Mouse (Mus musculus) embryonic fibroblast, embryonic 13.5 days (primary cell): ENCODE measurements at regions not wholly inside any gene's neighbourhood (a gene's known extent, or its start where the extent isn't known, plus 50 kb on each side); places are given as distances from the start of the nearest gene placed in this dataset.

Source experiments
- H3K27ac ChIP-seq: 2 replicates; pipeline ENCODE4 v1.5.1; 2012; ENCODE audit warnings: low read length, control low read depth, inconsistent platforms; ENCODE audit not compliant: insufficient read depth
- H3K4me1 ChIP-seq: 2 replicates; pipeline ENCODE4 v1.6.1; 2011; ENCODE audit warnings: low read length; ENCODE audit not compliant: control insufficient read depth, insufficient read depth
- H3K4me3 ChIP-seq: 2 replicates; pipeline ENCODE4 v1.5.1; 2011; ENCODE audit warnings: mild to moderate bottlenecking, control low read depth, low read length; ENCODE audit not compliant: insufficient read depth
- CTCF ChIP-seq: IDR thresholded peaks from 2 replicates; pipeline ENCODE4 v1.5.1; 2011; ENCODE audit warnings: mild to moderate bottlenecking, control low read depth, low read length, moderate library complexity, borderline replicate concordance; ENCODE audit not compliant: insufficient read depth
- POLR2A ChIP-seq: IDR thresholded peaks from 2 replicates; pipeline ENCODE4 v1.6.1; 2011; ENCODE audit warnings: low read depth, mild to moderate bottlenecking, control low read depth, low read length, moderate library complexity

GRCm38 (mm10) chr17:88327791-88328190 is 112.7 kb upstream of the Foxn2 start:
- Histone ChIP-seq H3K4me1 (peaks cover 3% of the 10 kb centered on the region; the same call in 1 of the 2 replicates), H3K27ac (no peak overlapping the region)
- TF ChIP-seq CTCF (no peak), POLR2A (no peak)

DNA sequence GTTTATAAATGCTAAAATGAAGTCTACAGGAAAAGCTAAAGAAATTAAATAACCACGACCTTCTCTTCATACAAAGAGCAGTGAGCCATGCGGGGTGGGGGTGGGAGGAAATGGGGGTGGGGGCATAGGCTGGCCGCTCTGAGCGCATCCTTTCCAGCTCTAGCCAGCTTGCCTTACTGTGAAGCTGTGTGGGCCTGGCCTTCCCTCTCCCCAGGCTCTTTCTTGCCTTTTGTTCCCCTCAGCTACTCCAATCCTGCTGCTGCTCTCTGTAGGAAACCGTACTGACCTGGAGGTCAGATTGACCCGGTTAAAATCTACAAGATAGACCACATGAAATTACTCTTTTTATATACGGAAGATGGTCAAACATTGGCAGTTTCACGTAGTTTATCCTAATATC is 111.7 kb upstream of the Foxn2 start:
- TF ChIP-seq POLR2A (no peak), CTCF (no peak)
- Histone ChIP-seq H3K4me1 (peaks cover 3% of the 10 kb centered on the region; the same call in 1 of the 2 replicates), H3K4me3 (no peak overlapping the region), H3K27ac (no peak overlapping the region)

More at GRCm38 (mm10) chr17:88327791-88328190, 112.7 kb upstream of the Foxn2 start:
- H3K4me3 ChIP-seq: no peak overlapping the region

DNA sequence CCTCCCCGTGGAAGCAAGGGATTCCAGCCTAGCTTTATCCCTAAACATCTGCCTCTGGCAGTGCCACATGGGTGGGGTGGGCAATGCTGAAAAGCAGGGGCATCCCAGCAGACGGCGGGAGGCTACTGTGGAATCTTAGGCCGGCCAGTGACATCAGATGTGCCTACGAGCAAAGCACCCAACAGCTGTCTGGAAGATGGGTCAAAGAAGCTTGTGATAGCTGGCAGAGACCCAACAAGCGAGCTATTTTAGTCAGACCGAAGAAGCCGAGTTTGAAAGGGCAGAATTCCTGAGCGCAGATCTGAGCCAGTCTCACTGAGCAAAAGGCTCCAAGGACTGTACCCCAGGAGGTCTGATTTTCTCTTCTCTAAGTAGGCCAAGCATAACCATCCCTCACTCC is 110.8 kb upstream of the Foxn2 start:
- Histone ChIP-seq H3K4me3 (no peak overlapping the region), H3K27ac (no peak overlapping the region), H3K4me1 (peaks cover 3% of the 10 kb centered on the region; the same call in 1 of the 2 replicates)
- no peak for TF ChIP-seq CTCF
- TF ChIP-seq POLR2A: no peak

DNA sequence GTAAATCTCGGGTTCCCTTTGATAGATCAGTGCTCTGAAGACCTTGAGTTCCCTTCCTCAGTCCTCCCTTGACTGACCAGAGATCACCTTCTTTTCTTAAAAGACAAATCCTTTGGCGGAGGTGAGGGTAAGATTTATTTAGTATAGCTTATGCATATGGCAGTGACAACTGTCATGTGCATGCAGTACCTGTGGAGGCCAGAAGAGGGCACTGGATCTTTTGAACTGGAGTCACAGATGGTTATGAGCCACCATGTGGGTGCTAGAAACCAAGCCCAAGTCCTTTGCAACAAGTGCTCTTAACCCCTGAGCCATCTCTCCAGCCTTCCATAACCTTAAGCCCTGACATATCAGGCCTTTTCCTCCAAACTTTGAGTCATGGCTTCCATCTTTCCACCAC is 110.4 kb upstream of the Foxn2 start:
- no peak for TF ChIP-seq CTCF
- no peak for TF ChIP-seq POLR2A
- no peak overlapping the region for H3K4me3 ChIP-seq
- H3K4me1 ChIP-seq: peaks cover 3% of the 10 kb centered on the region; the same call in 1 of the 2 replicates
- no peak overlapping the region for H3K27ac ChIP-seq

- Histone ChIP-seq H3K27ac (no peak overlapping the region), H3K4me3 (no peak overlapping the region), H3K4me1 (no peaks in the 10 kb centered on the region)
- no peak for TF ChIP-seq POLR2A
- no peak for TF ChIP-seq CTCF
Observed at GRCm38 (mm10) chr17:88333816-88334215, 106.7 kb upstream of the Foxn2 start.

DNA sequence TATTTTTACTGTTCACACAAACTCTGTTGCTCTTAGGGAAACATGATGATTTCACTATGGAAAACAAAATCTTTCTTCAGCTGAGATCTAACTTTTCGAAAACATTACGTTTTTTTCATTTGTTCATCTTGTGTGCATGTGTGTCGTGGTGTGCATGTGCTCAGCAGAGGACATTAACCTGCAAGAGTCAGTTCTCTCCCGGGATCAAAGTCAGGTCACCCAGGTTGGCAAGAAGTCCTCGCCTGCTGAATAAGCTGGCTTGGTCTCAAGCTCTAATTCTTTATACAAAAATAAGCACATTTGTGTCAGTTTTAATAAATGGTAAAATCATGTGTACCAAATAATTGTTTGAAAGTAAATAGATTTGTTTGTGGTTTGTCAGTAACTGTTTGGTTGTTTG is 105.2 kb upstream of the Foxn2 start:
- TF ChIP-seq CTCF (no peak), POLR2A (no peak)
- Histone ChIP-seq H3K27ac (no peak overlapping the region), H3K4me3 (no peak overlapping the region), H3K4me1 (no peaks in the 10 kb centered on the region)

GRCm38 (mm10) chr17:88336140-88336769 is 104.3 kb upstream of the Foxn2 start:
- TF ChIP-seq CTCF (no peak), POLR2A (no peak)
- Histone ChIP-seq H3K4me1 (no peaks in the 10 kb centered on the region), H3K4me3 (no peak overlapping the region), H3K27ac (no peak overlapping the region)

GRCm38 (mm10) chr17:88337649-88338404 is 102.7 kb upstream of the Foxn2 start:
- H3K27ac ChIP-seq: no peak overlapping the region
- TF ChIP-seq CTCF: no peak
- no peak for TF ChIP-seq POLR2A
- no peak overlapping the region for H3K4me3 ChIP-seq
- H3K4me1 ChIP-seq: no peaks in the 10 kb centered on the region

DNA sequence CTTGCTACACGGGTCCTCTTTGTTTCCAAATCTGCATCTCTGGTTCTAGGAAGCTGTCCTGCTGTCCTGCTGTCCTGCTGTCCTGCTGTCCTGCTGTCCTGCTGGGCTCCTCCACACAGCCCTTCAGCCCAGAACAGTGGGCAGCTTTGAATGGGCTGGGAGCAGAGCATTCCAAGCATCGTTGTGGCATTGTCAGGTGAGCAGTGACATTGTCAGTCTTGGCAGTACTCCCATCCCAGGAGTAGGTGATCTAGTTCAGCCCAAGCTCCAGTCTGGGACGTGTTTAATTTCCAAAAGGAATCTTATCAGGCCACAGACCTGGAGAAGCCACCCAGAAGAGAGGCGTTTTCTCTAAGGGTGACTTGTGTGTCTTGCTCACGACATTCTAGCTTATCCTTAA is 99.4 kb upstream of the Foxn2 start:
- Histone ChIP-seq H3K27ac (no peak overlapping the region), H3K4me1 (no peaks in the 10 kb centered on the region), H3K4me3 (no peak overlapping the region)
- no peak for TF ChIP-seq POLR2A
- no peak for TF ChIP-seq CTCF

DNA sequence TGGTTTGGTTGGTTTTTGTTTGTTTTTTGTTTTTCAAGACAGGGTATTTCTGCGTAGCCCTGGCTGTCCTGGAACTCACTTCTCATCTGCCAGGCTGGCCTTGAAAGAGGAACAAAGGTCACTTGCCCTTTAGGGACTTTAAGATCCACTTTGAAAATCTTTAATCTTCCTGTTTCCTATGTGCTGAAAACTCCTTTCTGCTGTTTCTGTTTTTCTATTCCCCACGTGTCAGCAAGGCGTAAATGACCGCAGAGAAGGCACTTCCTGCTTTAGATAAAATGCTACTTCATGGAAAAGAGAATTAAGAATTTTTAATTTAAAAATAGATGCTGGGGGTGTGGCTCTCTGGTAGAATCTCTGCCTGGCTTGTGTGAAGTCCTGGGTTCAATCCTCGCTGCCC is 98.9 kb upstream of the Foxn2 start:
- no peak overlapping the region for H3K27ac ChIP-seq
- TF ChIP-seq POLR2A: no peak
- TF ChIP-seq CTCF: no peak
- no peak overlapping the region for H3K4me3 ChIP-seq
- H3K4me1 ChIP-seq: no peaks in the 10 kb centered on the region
